Mouse (Mus musculus): ENCODE measurements at regions not wholly inside any gene's neighbourhood (a gene's known extent, or its start where the extent isn't known, plus 50 kb on each side); places are given as distances from the start of the nearest gene placed in this dataset.

DNA sequence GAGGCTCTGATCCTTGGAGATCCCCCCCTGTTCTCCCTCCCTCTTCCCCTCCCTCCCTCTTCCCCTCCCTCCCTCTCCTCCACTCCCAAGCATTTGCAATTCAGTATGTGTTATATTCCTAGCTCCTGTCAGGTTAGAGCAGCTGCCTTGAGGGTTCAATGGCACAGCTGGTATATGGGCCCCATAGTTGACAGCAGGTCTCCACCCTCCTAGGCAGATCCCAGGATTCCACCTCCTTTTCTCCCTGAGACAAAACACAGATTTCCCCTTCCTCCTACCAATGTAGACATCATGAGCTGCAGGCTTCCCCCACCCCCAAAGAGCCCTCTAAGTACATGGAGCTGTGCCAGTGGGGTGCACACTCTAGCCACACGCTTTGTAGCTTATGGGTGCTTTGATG lies 137.8 kb downstream of the Unc5cl start:
- Histone ChIP-seq H3K27me3 (ENCODE audit: control insufficient read depth, insufficient read depth, low read length) (no peaks in the 10 kb centered on the region), H3K27ac (ENCODE audit: low read length) (no peak overlapping the region), H3K36me3 (ENCODE audit: control insufficient read depth, insufficient read depth) (no peaks in the 10 kb centered on the region), H3K4me1 (ENCODE audit: control insufficient read depth, insufficient read depth, low read length) (peaks cover 2% of the 10 kb centered on the region; the same call in 1 of the 2 replicates), H3K4me3 (ENCODE audit: low read length) (no peak overlapping the region), H3K4me2 (ENCODE audit: low read depth, low read length) (no peak overlapping the region), H3K9ac (ENCODE audit: low read length) (no peak overlapping the region), H3K9me3 (replicated peaks; ENCODE audit: control insufficient read depth, low read length) (peaks cover 2% of the 10 kb centered on the region; the same call in 1 of the 2 replicates)
- WGBS: 89% methylated on average over 1 of the region's 1 CpGs
- no peak for ATAC-seq (replicated peaks; ENCODE audit: extremely low read depth, insufficient read depth, low FRiP score)

DNA sequence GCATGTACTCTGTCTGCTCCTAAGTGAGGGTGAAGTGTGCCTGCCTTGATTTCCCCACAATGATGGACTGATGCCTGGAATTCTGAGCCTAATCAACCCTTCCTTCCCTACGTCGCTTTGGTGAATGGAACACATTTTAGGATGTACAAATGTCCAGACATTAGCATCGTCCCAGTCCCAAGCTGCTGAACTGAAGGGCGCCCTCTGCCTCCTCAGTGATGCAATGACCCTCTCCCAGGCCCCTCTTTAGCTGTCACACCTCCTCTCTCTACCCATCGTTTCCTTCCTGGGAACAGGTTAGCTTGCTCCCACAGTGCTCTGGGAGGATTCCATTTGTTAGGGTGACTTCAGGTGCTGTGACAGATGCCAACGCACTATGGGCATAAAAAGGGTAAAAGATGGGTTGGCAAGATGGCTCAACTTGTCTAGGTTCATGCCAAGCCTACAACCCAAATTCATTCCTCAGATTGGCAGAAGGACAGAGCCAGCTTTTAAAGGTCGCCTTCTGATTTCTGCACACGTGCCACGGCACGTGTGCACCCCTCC lies 140.8 kb downstream of the Unc5cl start:
- 74% methylated on average over 10 of the region's 10 CpGs for WGBS
- Histone ChIP-seq H3K4me3 (ENCODE audit: low read length) (no peak overlapping the region), H3K4me1 (ENCODE audit: control insufficient read depth, insufficient read depth, low read length) (peaks cover 4% of the 10 kb centered on the region; the same call in 1 of the 2 replicates), H3K27me3 (ENCODE audit: control insufficient read depth, insufficient read depth, low read length) (no peaks in the 10 kb centered on the region), H3K9ac (ENCODE audit: low read length) (no peak overlapping the region), H3K27ac (ENCODE audit: low read length) (no peak overlapping the region), H3K36me3 (ENCODE audit: control insufficient read depth, insufficient read depth) (no peaks in the 10 kb centered on the region), H3K4me2 (ENCODE audit: low read depth, low read length) (no peak overlapping the region), H3K9me3 (replicated peaks; ENCODE audit: control insufficient read depth, low read length) (peaks cover 2% of the 10 kb centered on the region; the same call in 1 of the 2 replicates)
- ATAC-seq (replicated peaks; ENCODE audit: extremely low read depth, insufficient read depth, low FRiP score): no peak

DNA sequence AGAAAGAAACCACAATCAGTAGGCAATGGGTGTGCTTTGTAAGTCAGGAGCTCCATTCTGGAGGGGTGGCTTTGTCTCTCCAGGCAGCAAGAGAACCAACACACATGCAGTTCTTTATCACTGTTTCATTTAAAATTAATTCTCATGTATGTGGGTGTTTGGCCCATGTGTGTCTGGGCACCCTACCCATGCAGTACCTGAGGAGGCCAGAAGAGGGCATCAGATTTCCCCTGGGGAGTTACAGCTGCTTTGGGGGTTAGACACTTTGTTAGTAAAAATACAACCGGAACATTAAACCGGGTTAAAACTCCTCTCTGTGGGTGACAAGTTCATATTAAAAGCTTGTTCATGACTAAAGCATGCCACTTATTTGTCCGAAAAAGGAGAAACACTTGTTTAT lies 141.7 kb downstream of the Unc5cl start:
- no peak overlapping the region for H3K4me3 ChIP-seq (ENCODE audit: low read length)
- 81% methylated on average over 3 of the region's 3 CpGs for WGBS
- no peak overlapping the region for H3K27ac ChIP-seq (ENCODE audit: low read length)
- H3K27me3 ChIP-seq (ENCODE audit: control insufficient read depth, insufficient read depth, low read length): peaks cover 2% of the 10 kb centered on the region; the same call in 1 of the 2 replicates
- H3K4me1 ChIP-seq (ENCODE audit: control insufficient read depth, insufficient read depth, low read length): peaks cover 4% of the 10 kb centered on the region; the same call in 1 of the 2 replicates
- H3K36me3 ChIP-seq (ENCODE audit: control insufficient read depth, insufficient read depth): no peaks in the 10 kb centered on the region
- no peak overlapping the region for H3K4me2 ChIP-seq (ENCODE audit: low read depth, low read length)
- H3K9ac ChIP-seq (ENCODE audit: low read length): no peak overlapping the region
- no peak for ATAC-seq (replicated peaks; ENCODE audit: extremely low read depth, insufficient read depth, low FRiP score)
- peaks cover 2% of the 10 kb centered on the region; the same call in 1 of the 2 replicates for H3K9me3 ChIP-seq (replicated peaks; ENCODE audit: control insufficient read depth, low read length)

GRCm38 (mm10) chr17:48597301-48597700 lies 142.6 kb downstream of the Unc5cl start:
- WGBS: 94% methylated on average over 1 of the region's 1 CpGs

GRCm38 (mm10) chr17:48598471-48599141 lies 143.9 kb downstream of the Unc5cl start:
- no peak overlapping the region for H3K4me2 ChIP-seq (ENCODE audit: low read depth, low read length)
- peaks cover 2% of the 10 kb centered on the region; the same call in 1 of the 2 replicates for H3K9me3 ChIP-seq (replicated peaks; ENCODE audit: control insufficient read depth, low read length)
- H3K9ac ChIP-seq (ENCODE audit: low read length): no peak overlapping the region
- no peaks in the 10 kb centered on the region for H3K36me3 ChIP-seq (ENCODE audit: control insufficient read depth, insufficient read depth)
- WGBS: 73% methylated on average over 16 of the region's 16 CpGs
- 0 out of 2 replicates have a peak, but pooled peaks cover 2% of the 10 kb centered on the region for H3K4me1 ChIP-seq (ENCODE audit: control insufficient read depth, insufficient read depth, low read length)
- peaks cover 4% of the 10 kb centered on the region; the same call in 1 of the 2 replicates for H3K27me3 ChIP-seq (ENCODE audit: control insufficient read depth, insufficient read depth, low read length)
- no peak overlapping the region for H3K27ac ChIP-seq (ENCODE audit: low read length)
- no peak overlapping the region for H3K4me3 ChIP-seq (ENCODE audit: low read length)
- ATAC-seq (replicated peaks; ENCODE audit: extremely low read depth, insufficient read depth, low FRiP score): no peak

More at GRCm38 (mm10) chr17:48597301-48597700, 142.6 kb downstream of the Unc5cl start:
- Histone ChIP-seq H3K36me3 (ENCODE audit: control insufficient read depth, insufficient read depth) (no peaks in the 10 kb centered on the region), H3K9ac (ENCODE audit: low read length) (no peak overlapping the region), H3K4me3 (ENCODE audit: low read length) (no peak overlapping the region), H3K9me3 (replicated peaks; ENCODE audit: control insufficient read depth, low read length) (peaks cover 2% of the 10 kb centered on the region; the same call in 1 of the 2 replicates), H3K4me2 (ENCODE audit: low read depth, low read length) (no peak overlapping the region), H3K27ac (ENCODE audit: low read length) (no peak overlapping the region), H3K4me1 (ENCODE audit: control insufficient read depth, insufficient read depth, low read length) (0 out of 2 replicates have a peak, but pooled peaks cover 2% of the 10 kb centered on the region), H3K27me3 (ENCODE audit: control insufficient read depth, insufficient read depth, low read length) (peaks cover 4% of the 10 kb centered on the region; the same call in 1 of the 2 replicates)
- ATAC-seq (replicated peaks; ENCODE audit: extremely low read depth, insufficient read depth, low FRiP score): no peak

- Histone ChIP-seq H3K27me3 (ENCODE audit: control insufficient read depth, insufficient read depth, low read length) (peaks cover 4% of the 10 kb centered on the region; the same call in 1 of the 2 replicates), H3K9me3 (replicated peaks; ENCODE audit: control insufficient read depth, low read length) (peaks cover 2% of the 10 kb centered on the region; the same call in 1 of the 2 replicates), H3K4me2 (ENCODE audit: low read depth, low read length) (no peak overlapping the region), H3K9ac (ENCODE audit: low read length) (no peak overlapping the region), H3K4me3 (ENCODE audit: low read length) (no peak overlapping the region), H3K36me3 (ENCODE audit: control insufficient read depth, insufficient read depth) (no peaks in the 10 kb centered on the region), H3K27ac (ENCODE audit: low read length) (no peak overlapping the region), H3K4me1 (ENCODE audit: control insufficient read depth, insufficient read depth, low read length) (0 out of 2 replicates have a peak, but pooled peaks cover 2% of the 10 kb centered on the region)
- no peak for ATAC-seq (replicated peaks; ENCODE audit: extremely low read depth, insufficient read depth, low FRiP score)
- 53% methylated on average over 6 of the region's 6 CpGs for WGBS
Observed at GRCm38 (mm10) chr17:48600176-48600575, 145.5 kb downstream of the Unc5cl start.

DNA sequence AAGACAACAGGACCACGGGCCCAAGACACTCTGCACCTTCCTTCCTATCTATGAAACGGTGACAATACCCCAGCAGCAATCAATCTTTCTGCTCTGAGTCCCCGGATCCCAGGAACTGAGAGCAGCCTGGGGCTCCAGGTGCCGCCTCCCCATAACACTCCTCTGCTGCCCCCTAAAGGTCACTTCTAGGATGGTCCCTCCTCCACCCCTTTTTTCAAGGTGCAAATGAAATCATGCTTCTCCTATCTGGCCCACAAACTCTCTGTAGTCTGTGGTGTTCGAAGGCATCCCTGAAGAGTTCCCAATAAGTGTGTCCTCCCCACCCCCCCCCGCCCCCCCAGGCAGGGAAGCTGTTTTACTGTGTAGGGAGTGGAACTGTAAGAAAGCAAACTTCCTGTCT lies 147.9 kb downstream of the Unc5cl start:
- no peak for ATAC-seq (replicated peaks; ENCODE audit: extremely low read depth, insufficient read depth, low FRiP score)
- Histone ChIP-seq H3K27me3 (ENCODE audit: control insufficient read depth, insufficient read depth, low read length) (peaks cover 4% of the 10 kb centered on the region; the same call in 1 of the 2 replicates), H3K27ac (ENCODE audit: low read length) (no peak overlapping the region), H3K4me2 (ENCODE audit: low read depth, low read length) (no peak overlapping the region), H3K9me3 (replicated peaks; ENCODE audit: control insufficient read depth, low read length) (no peaks in the 10 kb centered on the region), H3K4me1 (ENCODE audit: control insufficient read depth, insufficient read depth, low read length) (0 out of 2 replicates have a peak, but pooled peaks cover 2% of the 10 kb centered on the region), H3K36me3 (ENCODE audit: control insufficient read depth, insufficient read depth) (no peaks in the 10 kb centered on the region), H3K4me3 (ENCODE audit: low read length) (no peak overlapping the region), H3K9ac (ENCODE audit: low read length) (no peak overlapping the region)
- 8% methylated on average over 6 of the region's 6 CpGs for WGBS

GRCm38 (mm10) chr17:48606767-48607166 lies 152.1 kb downstream of the Unc5cl start:
- no peak overlapping the region for H3K4me3 ChIP-seq (ENCODE audit: low read length)
- no peak overlapping the region for H3K9ac ChIP-seq (ENCODE audit: low read length)
- H3K9me3 ChIP-seq (replicated peaks; ENCODE audit: control insufficient read depth, low read length): no peaks in the 10 kb centered on the region
- WGBS: 74% methylated on average over 4 of the region's 4 CpGs
- no peaks in the 10 kb centered on the region for H3K4me1 ChIP-seq (ENCODE audit: control insufficient read depth, insufficient read depth, low read length)
- H3K36me3 ChIP-seq (ENCODE audit: control insufficient read depth, insufficient read depth): no peaks in the 10 kb centered on the region
- no peak overlapping the region for H3K27ac ChIP-seq (ENCODE audit: low read length)
- no peaks in the 10 kb centered on the region for H3K27me3 ChIP-seq (ENCODE audit: control insufficient read depth, insufficient read depth, low read length)
- H3K4me2 ChIP-seq (ENCODE audit: low read depth, low read length): no peak overlapping the region
- ATAC-seq (replicated peaks; ENCODE audit: extremely low read depth, insufficient read depth, low FRiP score): no peak

DNA sequence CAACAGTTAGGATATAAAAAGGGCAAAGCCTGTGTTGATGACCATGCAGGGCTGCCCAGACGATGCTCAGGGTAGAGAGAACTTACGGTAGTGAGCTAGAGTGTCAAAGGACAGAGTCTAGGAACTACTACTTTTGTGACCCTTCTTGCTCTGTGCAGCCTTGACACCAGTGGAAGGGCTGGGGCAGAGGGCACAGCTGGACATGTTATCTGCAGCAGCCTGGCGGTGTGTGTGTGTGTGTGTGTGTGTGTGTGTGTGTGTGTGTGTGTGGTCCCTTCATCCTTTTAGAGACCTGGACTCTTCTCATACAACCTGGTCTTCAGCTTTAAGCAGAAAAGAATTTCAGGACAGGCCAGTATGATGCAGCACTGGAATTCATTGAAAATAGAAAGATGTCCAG lies 153.6 kb downstream of the Unc5cl start:
- Histone ChIP-seq H3K9me3 (replicated peaks; ENCODE audit: control insufficient read depth, low read length) (no peaks in the 10 kb centered on the region), H3K36me3 (ENCODE audit: control insufficient read depth, insufficient read depth) (no peaks in the 10 kb centered on the region), H3K4me3 (ENCODE audit: low read length) (no peak overlapping the region), H3K4me1 (ENCODE audit: control insufficient read depth, insufficient read depth, low read length) (no peaks in the 10 kb centered on the region), H3K4me2 (ENCODE audit: low read depth, low read length) (no peak overlapping the region), H3K27me3 (ENCODE audit: control insufficient read depth, insufficient read depth, low read length) (no peaks in the 10 kb centered on the region), H3K27ac (ENCODE audit: low read length) (no peak overlapping the region), H3K9ac (ENCODE audit: low read length) (no peak overlapping the region)
- no peak for ATAC-seq (replicated peaks; ENCODE audit: extremely low read depth, insufficient read depth, low FRiP score)
- WGBS: 73% methylated on average over 3 of the region's 3 CpGs
